In genomic region chr4:150091887-150092582, GRCm38 (mm10) we compare ENCODE assay signal across 10 mouse cellular contexts. TPM values are rescaled to one million over a fixed set of nuclear protein-coding genes. Genes with fewer than 3 reads are reported as not detected.
DNase-seq lines count a peak whose midpoint lies in the region; ATAC-seq and TF ChIP-seq lines count a peak whose summit lies in the region.
"Had no signal": no experiment of that assay in that cellular context is flagged by ENCODE, and none has a peak within 500 bp of the region (broad histone marks: within the 10 kb centered on the region; RNA-seq: fewer than 3 reads in every experiment).

No protein-coding gene starts in this region.

- ATAC-seq in cerebellum, adult (ENCODE audit: insufficient number of reproducible peaks, low FRiP score, low TSS enrichment): no peak
- ATAC-seq in erythroid progenitor cell, adult 5-6 weeks (replicated peaks; ENCODE audit: low FRiP score, poor library complexity, severe bottlenecking): no peak

- H3K27ac ChIP-seq in bone marrow, adult 2 months (ENCODE audit: control insufficient read depth, insufficient read depth, low read depth, low read length, poor library complexity): no peak overlapping the region
- H3K27ac ChIP-seq: lung, embryonic 15.5 days had no signal

- H3K4me3 ChIP-seq in bone marrow, adult 2 months (replicated peaks; ENCODE audit: control insufficient read depth, low read depth, low read length): no peak overlapping the region
- H3K4me3 ChIP-seq: lung, embryonic 15.5 days had no signal

- peak; percentile 30 for DNase-seq in cerebellum, adult 11 months
- DNase-seq in layer of hippocampus, postnatal 10 days (ENCODE audit: low spot score in 2 of 2): peak; percentile 32 to 34
- DNase-seq in layer of hippocampus, adult 9-10 months (ENCODE audit: low spot score): no peak
- peak; percentile 59 for DNase-seq in lung, postnatal 10 days
- DNase-seq in right cerebral cortex, postnatal 36 days (ENCODE audit: low spot score in 2 of 2): no peak

- no peak for TF ChIP-seq POLR2A in bone marrow, adult 2 months (IDR thresholded peaks at IDR 0.05; ENCODE audit: borderline replicate concordance, control insufficient read depth, low read depth, low read length)

- H3K4me1 ChIP-seq in bone marrow, adult 2 months (ENCODE audit: control insufficient read depth, insufficient read depth, low read length): peaks cover 1% of the 10 kb centered on the region; the same call in 1 of the 2 replicates

- TF ChIP-seq CTCF in bone marrow, adult 2 months (IDR thresholded peaks at IDR 0.05; ENCODE audit: control insufficient read depth, insufficient read depth, low read length): peak; percentile 66; the same call in 1 of the 2 replicates

- 81% methylated on average over 18 of the region's 18 CpGs for WGBS in bone marrow, adult 2 months

RNA-seq across cellular contexts. Expression of gene Gpr157, which starts 4.9 kb away (rescaled TPM):
- 1 to 10 TPM; 1.0 to 1.6 TPM for total RNA-seq in layer of hippocampus, postnatal 10 days (2021)
- polyA plus RNA-seq in bone marrow, adult 2 months (2011; ENCODE audit: insufficient read depth, insufficient read length, low replicate concordance, missing spikeins): 1.6 and 2.0 TPM in 2 replicates
- total RNA-seq in erythroid progenitor cell, adult 5-6 weeks (2015; ENCODE audit: low replicate concordance): 0.42 TPM in 1 of 2 replicates, not detected in the other
- total RNA-seq in erythroid progenitor cell, adult 5-6 weeks (2017; ENCODE audit: low replicate concordance): 0.51 and 0.83 TPM in 2 replicates

RNA-seq across cellular contexts. Expression of gene Slc2a5, which starts 27.0 kb away (rescaled TPM):
- 1 to 10 TPM; 3.9 to 5.3 TPM for total RNA-seq in layer of hippocampus, postnatal 10 days (2021)
- 0.62 TPM in 1 of 2 replicates, not detected in the other for polyA plus RNA-seq in bone marrow, adult 2 months (2011; ENCODE audit: insufficient read depth, insufficient read length, low replicate concordance, missing spikeins)
- not detected in 2 replicates for total RNA-seq in erythroid progenitor cell, adult 5-6 weeks (2015; ENCODE audit: low replicate concordance)
- total RNA-seq in erythroid progenitor cell, adult 5-6 weeks (2017; ENCODE audit: low replicate concordance): not detected in 2 replicates

RNA-seq across cellular contexts. Expression of gene Slc2a7, which starts 56.7 kb away (rescaled TPM):
- total RNA-seq in layer of hippocampus, postnatal 10 days (2021): not detected
- polyA plus RNA-seq in bone marrow, adult 2 months (2011; ENCODE audit: insufficient read depth, insufficient read length, low replicate concordance, missing spikeins): not detected in 2 replicates
- total RNA-seq in erythroid progenitor cell, adult 5-6 weeks (2015; ENCODE audit: low replicate concordance): not detected in 2 replicates
- total RNA-seq in erythroid progenitor cell, adult 5-6 weeks (2017; ENCODE audit: low replicate concordance): not detected in 2 replicates
- polyA plus RNA-seq: gonadal fat pad, adult 2 months; lung, embryonic 15.5 days had no signal

Comparison
In these comparisons a context has a peak if more than half of its experiments do, and no peak if none do; other contexts are left out.
1. DNase-seq: peak in cerebellum, adult 11 months (single experiment), layer of hippocampus, postnatal 10 days (2 of 2) and lung, postnatal 10 days (single experiment); none in layer of hippocampus, adult 9-10 months (single experiment) and right cerebral cortex, postnatal 36 days (0 of 2).
2. RNA of gene Slc2a5, which starts 27.0 kb away (total RNA-seq): 3.9 to 5.3 TPM in layer of hippocampus, postnatal 10 days; not detected in erythroid progenitor cell, adult 5-6 weeks; every median in the first group is over 4 times any median in the second.